Mouse (Mus musculus): ENCODE data around the gene Fcgr2b. TPM values are rescaled to one million over a fixed set of nuclear protein-coding genes. Genes with fewer than 3 reads are reported as not detected.

Fcgr2b gene
- polyA plus RNA-seq, 1 experiment = 0.11 TPM

GRCm38 (mm10) chr1:170996753-170997152, 20.4 kb upstream of the Fcgr2b start:
- H3K36me3 ChIP-seq (ENCODE audit: control insufficient read depth, insufficient read depth) = no peaks in the 10 kb centered on the region

GRCm38 (mm10) chr1:170996034-170996433, 19.7 kb upstream of the Fcgr2b start:
- no peak for TF ChIP-seq SRF (IDR thresholded peaks at IDR 0.05; ENCODE audit: control insufficient read depth, insufficient read length, low read depth)
- TF ChIP-seq MYOG (IDR thresholded peaks at IDR 0.05; ENCODE audit: control insufficient read depth in 1 of 3, insufficient read depth in 1 of 3, insufficient read length in 2 of 3, low read depth in 2 of 3) = no peak
- no peak for TF ChIP-seq POLR2AphosphoS2 (IDR thresholded peaks at IDR 0.05; ENCODE audit: insufficient read length, low read depth)
- no peak for TF ChIP-seq TCF12 (IDR thresholded peaks at IDR 0.05; ENCODE audit: insufficient read depth, poor library complexity, severe bottlenecking)
- no peak for TF ChIP-seq USF1 (IDR thresholded peaks at IDR 0.05; ENCODE audit: low read depth)
- no peak for TF ChIP-seq MYOD1 (IDR thresholded peaks at IDR 0.05; ENCODE audit: control insufficient read depth in 1 of 3, insufficient read length in 2 of 3, low read depth in 2 of 3)
- no peak for TF ChIP-seq CEBPB (IDR thresholded peaks at IDR 0.05; ENCODE audit: insufficient read depth, poor library complexity, severe bottlenecking)
- TF ChIP-seq TCF3 (IDR thresholded peaks at IDR 0.05; ENCODE audit: insufficient read length, low read depth) = no peak

More at GRCm38 (mm10) chr1:170996753-170997152, 20.4 kb upstream of the Fcgr2b start:
- Histone ChIP-seq H3K79me2 (ENCODE audit: control insufficient read depth, insufficient read depth) (no peaks in the 10 kb centered on the region), H3K27me3 (ENCODE audit: control insufficient read depth, insufficient read depth, insufficient read length) (no peaks in the 10 kb centered on the region), H3K4me2 (ENCODE audit: low read depth) (no peak overlapping the region), H3K4me3 (no peak overlapping the region), H3ac (ENCODE audit: control insufficient read depth, insufficient read length) (no peak overlapping the region)
- TF ChIP-seq USF1 (IDR thresholded peaks at IDR 0.05; ENCODE audit: low read depth) (no peak), POLR2AphosphoS2 (IDR thresholded peaks at IDR 0.05; ENCODE audit: insufficient read length, low read depth) (no peak), CEBPB (IDR thresholded peaks at IDR 0.05; ENCODE audit: insufficient read depth, poor library complexity, severe bottlenecking) (no peak), MAX (IDR thresholded peaks at IDR 0.05; ENCODE audit: low read depth) (no peak), SRF (IDR thresholded peaks at IDR 0.05; ENCODE audit: control insufficient read depth, insufficient read length, low read depth) (no peak), REST (IDR thresholded peaks at IDR 0.05; ENCODE audit: insufficient read depth, insufficient read length) (no peak), MYOD1 (IDR thresholded peaks at IDR 0.05; ENCODE audit: control insufficient read depth in 1 of 3, insufficient read length in 2 of 3, low read depth in 2 of 3) (no peak), TCF3 (IDR thresholded peaks at IDR 0.05; ENCODE audit: insufficient read length, low read depth) (no peak), MYOG (IDR thresholded peaks at IDR 0.05; ENCODE audit: control insufficient read depth in 1 of 3, insufficient read depth in 1 of 3, insufficient read length in 2 of 3, low read depth in 2 of 3) (no peak), TCF12 (IDR thresholded peaks at IDR 0.05; ENCODE audit: insufficient read depth, poor library complexity, severe bottlenecking) (no peak), E2F4 (IDR thresholded peaks at IDR 0.05; ENCODE audit: insufficient read depth) (no peak), POLR2A (IDR thresholded peaks at IDR 0.05; ENCODE audit: insufficient read length, low read depth) (no peak)

DNA sequence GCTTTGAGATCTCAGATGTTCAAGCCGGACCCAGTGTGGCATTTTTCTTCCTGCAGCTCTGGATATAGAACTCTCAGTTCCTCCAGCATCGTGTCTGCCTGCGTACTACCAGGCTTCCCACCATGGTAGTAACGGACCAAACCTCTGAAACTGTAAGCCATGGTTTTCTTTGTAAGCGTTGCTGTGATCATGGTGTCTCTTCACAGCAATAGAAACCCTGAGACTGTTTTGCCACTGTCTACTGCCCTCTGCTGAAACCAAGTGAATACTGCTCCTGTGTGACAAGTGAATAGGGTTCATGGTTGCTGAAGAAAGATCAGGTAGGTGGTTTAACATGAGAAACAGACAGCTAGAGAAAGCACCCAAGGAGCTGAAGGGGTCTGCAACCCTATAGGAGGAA, 16.2 kb upstream of the Fcgr2b start:
- Histone ChIP-seq H3ac (ENCODE audit: control insufficient read depth, insufficient read length) (no peak overlapping the region), H3K79me2 (ENCODE audit: control insufficient read depth, insufficient read depth) (no peaks in the 10 kb centered on the region), H3K36me3 (ENCODE audit: control insufficient read depth, insufficient read depth) (no peaks in the 10 kb centered on the region), H3K4me2 (ENCODE audit: low read depth) (no peak overlapping the region), H3K27me3 (ENCODE audit: control insufficient read depth, insufficient read depth, insufficient read length) (no peaks in the 10 kb centered on the region), H3K4me3 (no peak overlapping the region)
- TF ChIP-seq POLR2AphosphoS2 (IDR thresholded peaks at IDR 0.05; ENCODE audit: insufficient read length, low read depth) = no peak
- no peak for TF ChIP-seq USF1 (IDR thresholded peaks at IDR 0.05; ENCODE audit: low read depth)
- TF ChIP-seq POLR2A (IDR thresholded peaks at IDR 0.05; ENCODE audit: insufficient read length, low read depth) = no peak
- TF ChIP-seq TCF12 (IDR thresholded peaks at IDR 0.05; ENCODE audit: insufficient read depth, poor library complexity, severe bottlenecking) = no peak
- no peak for TF ChIP-seq SRF (IDR thresholded peaks at IDR 0.05; ENCODE audit: control insufficient read depth, insufficient read length, low read depth)
- TF ChIP-seq E2F4 (IDR thresholded peaks at IDR 0.05; ENCODE audit: insufficient read depth) = no peak

More at GRCm38 (mm10) chr1:170996034-170996433, 19.7 kb upstream of the Fcgr2b start:
- H3K4me3 ChIP-seq = no peak overlapping the region
- no peaks in the 10 kb centered on the region for H3K27me3 ChIP-seq (ENCODE audit: control insufficient read depth, insufficient read depth, insufficient read length)
- no peaks in the 10 kb centered on the region for H3K36me3 ChIP-seq (ENCODE audit: control insufficient read depth, insufficient read depth)
- no peak overlapping the region for H3ac ChIP-seq (ENCODE audit: control insufficient read depth, insufficient read length)
- no peaks in the 10 kb centered on the region for H3K79me2 ChIP-seq (ENCODE audit: control insufficient read depth, insufficient read depth)
- no peak overlapping the region for H3K4me2 ChIP-seq (ENCODE audit: low read depth)

GRCm38 (mm10) chr1:170989656-170990055, 13.3 kb upstream of the Fcgr2b start:
- no peak for TF ChIP-seq MYOD1 (IDR thresholded peaks at IDR 0.05; ENCODE audit: control insufficient read depth in 1 of 3, insufficient read length in 2 of 3, low read depth in 2 of 3)
- TF ChIP-seq USF1 (IDR thresholded peaks at IDR 0.05; ENCODE audit: low read depth) = no peak
- TF ChIP-seq TCF12 (IDR thresholded peaks at IDR 0.05; ENCODE audit: insufficient read depth, poor library complexity, severe bottlenecking) = no peak
- no peak for TF ChIP-seq POLR2AphosphoS2 (IDR thresholded peaks at IDR 0.05; ENCODE audit: insufficient read length, low read depth)
- TF ChIP-seq E2F4 (IDR thresholded peaks at IDR 0.05; ENCODE audit: insufficient read depth) = no peak
- TF ChIP-seq MAX (IDR thresholded peaks at IDR 0.05; ENCODE audit: low read depth) = no peak
- no peak for TF ChIP-seq MYOG (IDR thresholded peaks at IDR 0.05; ENCODE audit: control insufficient read depth in 1 of 3, insufficient read depth in 1 of 3, insufficient read length in 2 of 3, low read depth in 2 of 3)
- no peak for TF ChIP-seq TCF3 (IDR thresholded peaks at IDR 0.05; ENCODE audit: insufficient read length, low read depth)
- no peak for TF ChIP-seq REST (IDR thresholded peaks at IDR 0.05; ENCODE audit: insufficient read depth, insufficient read length)
- no peak for TF ChIP-seq POLR2A (IDR thresholded peaks at IDR 0.05; ENCODE audit: insufficient read length, low read depth)
- TF ChIP-seq SRF (IDR thresholded peaks at IDR 0.05; ENCODE audit: control insufficient read depth, insufficient read length, low read depth) = no peak
- TF ChIP-seq CEBPB (IDR thresholded peaks at IDR 0.05; ENCODE audit: insufficient read depth, poor library complexity, severe bottlenecking) = no peak
- Histone ChIP-seq H3K27me3 (ENCODE audit: control insufficient read depth, insufficient read depth, insufficient read length) (no peaks in the 10 kb centered on the region), H3K4me3 (no peak overlapping the region), H3K36me3 (ENCODE audit: control insufficient read depth, insufficient read depth) (no peaks in the 10 kb centered on the region), H3ac (ENCODE audit: control insufficient read depth, insufficient read length) (no peak overlapping the region), H3K79me2 (ENCODE audit: control insufficient read depth, insufficient read depth) (no peaks in the 10 kb centered on the region), H3K4me2 (ENCODE audit: low read depth) (no peak overlapping the region)

DNA sequence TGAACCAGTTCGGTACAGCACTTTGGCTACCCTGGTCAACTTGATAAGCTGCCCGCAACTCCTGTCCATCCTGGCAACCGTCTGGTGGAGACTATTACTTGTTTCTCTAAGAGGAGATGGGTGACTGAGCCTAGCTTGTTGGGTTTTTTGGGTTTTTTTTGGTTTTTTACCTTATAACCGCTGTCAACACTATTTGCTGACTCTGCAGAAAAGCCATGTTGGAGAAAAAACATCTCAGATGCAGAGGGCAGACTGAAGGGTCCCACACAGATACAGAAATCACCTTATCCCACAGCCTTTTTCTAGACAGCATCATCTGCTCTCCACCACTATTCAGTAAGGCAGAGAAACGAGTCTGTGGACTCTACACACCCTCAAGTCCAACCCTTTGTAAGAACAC, 9.5 kb upstream of the Fcgr2b start:
- no peak for TF ChIP-seq POLR2A (IDR thresholded peaks at IDR 0.05; ENCODE audit: insufficient read length, low read depth)
- no peak for TF ChIP-seq MYOG (IDR thresholded peaks at IDR 0.05; ENCODE audit: control insufficient read depth in 1 of 3, insufficient read depth in 1 of 3, insufficient read length in 2 of 3, low read depth in 2 of 3)
- TF ChIP-seq MAX (IDR thresholded peaks at IDR 0.05; ENCODE audit: low read depth) = no peak
- no peak for TF ChIP-seq CEBPB (IDR thresholded peaks at IDR 0.05; ENCODE audit: insufficient read depth, poor library complexity, severe bottlenecking)
- TF ChIP-seq SRF (IDR thresholded peaks at IDR 0.05; ENCODE audit: control insufficient read depth, insufficient read length, low read depth) = no peak
- no peaks in the 10 kb centered on the region for H3K27me3 ChIP-seq (ENCODE audit: control insufficient read depth, insufficient read depth, insufficient read length)
- no peak overlapping the region for H3ac ChIP-seq (ENCODE audit: control insufficient read depth, insufficient read length)
- H3K79me2 ChIP-seq (ENCODE audit: control insufficient read depth, insufficient read depth) = no peaks in the 10 kb centered on the region
- no peak overlapping the region for H3K4me3 ChIP-seq
- H3K36me3 ChIP-seq (ENCODE audit: control insufficient read depth, insufficient read depth) = no peaks in the 10 kb centered on the region
- H3K4me2 ChIP-seq (ENCODE audit: low read depth) = no peak overlapping the region
